Mouse (Mus musculus) G1E (cell line): Measurements from ENCODE around the gene Mier1. TPM values are rescaled to one million over a fixed set of nuclear protein-coding genes. Genes with fewer than 3 reads are reported as not detected.

Experiments
- ATAC-seq: 2 replicates; pipeline ENCODE4 v1.8.0; 2016; ENCODE audit warnings: mild to moderate bottlenecking; ENCODE audit not compliant: insufficient number of reproducible peaks, poor library complexity, low FRiP score, severe bottlenecking; ENCODE audit errors: extremely low read depth
- DNase-seq: peaks from one replicate; pipeline ENCODE4 v3.0.0; 2012; ENCODE audit warnings: low spot score
- H3K27me3 ChIP-seq: 2 replicates; pipeline ENCODE4 v1.6.1; 2012; ENCODE audit warnings: mild to moderate bottlenecking, low read length, inconsistent platforms; ENCODE audit not compliant: insufficient read depth
- H3K36me3 ChIP-seq: replicated peaks from 2 replicates; pipeline ENCODE3; 2012; ENCODE audit warnings: mild to moderate bottlenecking, inconsistent platforms
- H3K4me1 ChIP-seq: 2 replicates; pipeline ENCODE4 v1.6.1; 2012; ENCODE audit warnings: low read depth, low read length, inconsistent platforms, mixed read lengths; ENCODE audit not compliant: insufficient read depth
- H3K4me3 ChIP-seq: 2 replicates; pipeline ENCODE4 v1.5.1; 2012; ENCODE audit warnings: low read depth, mild to moderate bottlenecking, inconsistent platforms, low read length, moderate library complexity, mixed read lengths
- H3K9me3 ChIP-seq: replicated peaks from 2 replicates; pipeline ENCODE4 v1.6.1; 2012; ENCODE audit warnings: inconsistent platforms
- CTCF ChIP-seq: IDR thresholded peaks from 2 replicates; pipeline ENCODE4 v1.5.1; 2012; ENCODE audit warnings: low read depth, low read length, inconsistent platforms, mixed read lengths
- GATA1 ChIP-seq: IDR thresholded peaks from 2 replicates; pipeline ENCODE4 v1.6.1; 2012; ENCODE audit warnings: borderline replicate concordance, low read length, inconsistent platforms, mixed read lengths
- GATA2 ChIP-seq: IDR thresholded peaks from 2 replicates; pipeline ENCODE4 v1.6.1; 2012; ENCODE audit warnings: low read depth, low read length, inconsistent platforms, borderline replicate concordance
- POLR2AphosphoS5 ChIP-seq: IDR thresholded peaks from 2 replicates; pipeline ENCODE4 v1.6.1; 2012; ENCODE audit warnings: low read depth, low read length, inconsistent platforms; ENCODE audit not compliant: insufficient replicate concordance
- TAL1 ChIP-seq: conservative IDR thresholded peaks from 2 replicates; pipeline ENCODE4 v1.6.1; 2012; ENCODE audit warnings: low read depth, low read length, inconsistent platforms, mixed read lengths
- polyA plus RNA-seq: library from polyadenylated mRNA; stranded (reverse); fragments of >175 nt; gene quantifications from 2 replicates; pipeline ENCODE4 v1.2.3, GENCODE M21; 2012
- total RNA-seq, 2 experiments: library from RNA; stranded (forward) in 1 of 2; stranded (reverse) in 1 of 2; fragments of 200-1000 nt in 1 of 2; fragments of >200 nt in 1 of 2; fragmentation: Nextera tagmentation in 1 of 2; gene quantifications; 2 replicates each; pipeline ENCODE4 v1.2.3; 2014 to 2017

The Mier1 gene
- total and polyA plus RNA-seq, 3 experiments: 17.8 to 107 (median 74.0) TPM

GRCm38 (mm10) chr4:103095921-103096320 is 18.3 kb upstream of the Mier1 start:
- Histone ChIP-seq H3K27me3 (no peaks in the 10 kb centered on the region), H3K4me1 (peaks cover 3% of the 10 kb centered on the region), H3K36me3 (no peaks in the 10 kb centered on the region), H3K4me3 (no peak overlapping the region), H3K9me3 (no peaks in the 10 kb centered on the region)
- no peak for DNase-seq
- ATAC-seq: no peak
- TF ChIP-seq GATA2 (no peak), CTCF (no peak), TAL1 (no peak), POLR2AphosphoS5 (no peak), GATA1 (no peak)

GRCm38 (mm10) chr4:103098532-103098931 is 15.7 kb upstream of the Mier1 start:
- no peak for TF ChIP-seq GATA1
- no peak for TF ChIP-seq CTCF
- no peak for TF ChIP-seq POLR2AphosphoS5
- TF ChIP-seq GATA2: no peak
- TF ChIP-seq TAL1: no peak

GRCm38 (mm10) chr4:103112651-103113050 is 1.5 kb upstream of the Mier1 start:
- DNase-seq: no peak
- H3K4me1 ChIP-seq: peaks cover 33% of the 10 kb centered on the region
- H3K9me3 ChIP-seq: no peaks in the 10 kb centered on the region
- peaks cover 41% of the 10 kb centered on the region for H3K36me3 ChIP-seq
- H3K27me3 ChIP-seq: no peaks in the 10 kb centered on the region
- peak overlapping the region; percentile 96; the same call in 1 of the 2 replicates for H3K4me3 ChIP-seq
- ATAC-seq: no peak
- no peak for TF ChIP-seq TAL1
- TF ChIP-seq POLR2AphosphoS5: no peak
- TF ChIP-seq GATA1: no peak
- no peak for TF ChIP-seq GATA2
- TF ChIP-seq CTCF: no peak

More at GRCm38 (mm10) chr4:103098532-103098931, 15.7 kb upstream of the Mier1 start:
- no peaks in the 10 kb centered on the region for H3K9me3 ChIP-seq
- no peaks in the 10 kb centered on the region for H3K27me3 ChIP-seq
- H3K4me3 ChIP-seq: no peak overlapping the region
- peaks cover 4% of the 10 kb centered on the region for H3K36me3 ChIP-seq
- ATAC-seq (no peak), DNase-seq (no peak)
- H3K4me1 ChIP-seq: peaks cover 3% of the 10 kb centered on the region

GRCm38 (mm10) chr4:103113402-103113801 is 788 bp upstream of the Mier1 start:
- ATAC-seq: no peak
- DNase-seq: no peak

GRCm38 (mm10) chr4:103118888-103119228 is 4.7 kb downstream of the Mier1 start:
- no peaks in the 10 kb centered on the region for H3K9me3 ChIP-seq
- DNase-seq (no peak), ATAC-seq (no peak)
- peaks cover 14% of the 10 kb centered on the region for H3K36me3 ChIP-seq
- H3K4me1 ChIP-seq: peaks cover 35% of the 10 kb centered on the region
- no peaks in the 10 kb centered on the region for H3K27me3 ChIP-seq
- peak overlapping the region; percentile 82 for H3K4me3 ChIP-seq
- no peak for TF ChIP-seq TAL1
- no peak for TF ChIP-seq GATA2
- TF ChIP-seq CTCF: no peak

More at GRCm38 (mm10) chr4:103113402-103113801, 788 bp upstream of the Mier1 start:
- Histone ChIP-seq H3K36me3 (peaks cover 36% of the 10 kb centered on the region), H3K27me3 (no peaks in the 10 kb centered on the region), H3K9me3 (no peaks in the 10 kb centered on the region), H3K4me1 (peaks cover 33% of the 10 kb centered on the region), H3K4me3 (peak overlapping the region; percentile 96)
- TF ChIP-seq CTCF: no peak

- H3K4me3 ChIP-seq: peak overlapping the region; percentile 82
- H3K36me3 ChIP-seq: peaks cover 15% of the 10 kb centered on the region
- H3K4me1 ChIP-seq: peaks cover 35% of the 10 kb centered on the region
- DNase-seq (peak; percentile 84), ATAC-seq (no peak; the same call in 1 of the 2 replicates)
- no peaks in the 10 kb centered on the region for H3K27me3 ChIP-seq
- TF ChIP-seq TAL1: no peak
- no peak for TF ChIP-seq CTCF
- no peak for TF ChIP-seq GATA1
- no peak for TF ChIP-seq POLR2AphosphoS5
- no peak for TF ChIP-seq GATA2
- H3K9me3 ChIP-seq: no peaks in the 10 kb centered on the region
Measured at GRCm38 (mm10) chr4:103119229-103120027, 5.2 kb downstream of the Mier1 start.

- ATAC-seq: no peak
- H3K9me3 ChIP-seq: no peaks in the 10 kb centered on the region
- DNase-seq: peak; percentile 30
- H3K4me3 ChIP-seq: peak overlapping the region; percentile 82
- no peak for TF ChIP-seq GATA2
- TF ChIP-seq CTCF: no peak
- no peak for TF ChIP-seq GATA1
- TF ChIP-seq TAL1: no peak
- no peak for TF ChIP-seq POLR2AphosphoS5
- peaks cover 16% of the 10 kb centered on the region for H3K36me3 ChIP-seq
- H3K27me3 ChIP-seq: no peaks in the 10 kb centered on the region
- H3K4me1 ChIP-seq: peaks cover 34% of the 10 kb centered on the region
Measured at GRCm38 (mm10) chr4:103120028-103120384, 5.8 kb downstream of the Mier1 start.
